Mouse (Mus musculus) effector memory CD4-positive, alpha-beta T cell, adult 7 months (primary cell): Measurements from ENCODE around the gene Gm49425. TPM values are rescaled to one million over a fixed set of nuclear protein-coding genes. Genes with fewer than 3 reads are reported as not detected.

Experiments used
- polyA plus RNA-seq: library from polyadenylated mRNA; unstranded; fragments of 100-300 nt; shearing (Covaris generic); gene quantifications from one replicate; pipeline ENCODE4 v1.2.1, GENCODE M21; 2017

Gene Gm49425
- not detected for polyA plus RNA-seq

DNA sequence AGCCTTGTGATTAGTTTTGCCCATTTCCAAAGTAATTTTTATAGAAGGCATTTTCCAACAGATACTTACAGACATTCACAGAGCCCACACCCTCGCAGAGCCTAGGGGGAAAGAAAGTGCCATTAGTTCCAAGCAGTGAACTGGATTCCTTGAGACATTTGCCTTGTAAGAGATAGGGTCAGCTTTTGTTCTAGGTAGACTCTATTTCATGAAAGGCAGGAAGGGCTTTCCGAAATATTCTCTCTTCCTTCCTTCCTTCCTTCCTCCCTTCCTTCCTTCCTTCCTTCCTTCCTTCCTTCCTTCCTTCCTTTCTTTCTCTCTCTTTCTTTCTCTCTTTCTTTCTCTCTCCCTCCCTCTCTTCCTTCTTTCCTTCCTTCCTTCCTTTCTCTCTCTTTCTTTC, at the start of gene Gm49425:
Gene Gm49425 (minus strand): TSS at position 101 of the 400 bp plus-strand sequence.

DNA sequence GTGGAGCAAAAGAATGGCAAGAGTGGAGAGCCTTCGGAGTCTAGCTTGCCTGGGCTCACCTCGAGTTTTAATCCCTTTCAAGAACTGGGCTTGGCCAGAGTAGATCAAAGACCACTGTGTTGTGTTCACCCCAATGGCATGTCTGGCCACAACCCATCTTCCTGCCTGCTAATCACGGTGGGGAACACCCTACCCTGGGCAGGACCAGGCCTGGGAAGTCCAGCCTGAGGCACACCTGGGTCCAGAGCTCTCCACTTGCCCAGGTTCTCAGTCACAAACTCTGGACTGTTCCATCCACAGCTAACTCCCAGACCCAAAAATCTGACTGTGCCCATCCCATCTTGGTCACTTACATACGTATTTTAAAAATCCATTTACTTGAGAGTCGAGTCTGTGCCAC, 45.8 kb upstream of the Gm49425 start, which contains the start of gene Krt90:
Gene Krt90 (minus strand): TSS at position 101 of the 400 bp plus-strand sequence.

DNA sequence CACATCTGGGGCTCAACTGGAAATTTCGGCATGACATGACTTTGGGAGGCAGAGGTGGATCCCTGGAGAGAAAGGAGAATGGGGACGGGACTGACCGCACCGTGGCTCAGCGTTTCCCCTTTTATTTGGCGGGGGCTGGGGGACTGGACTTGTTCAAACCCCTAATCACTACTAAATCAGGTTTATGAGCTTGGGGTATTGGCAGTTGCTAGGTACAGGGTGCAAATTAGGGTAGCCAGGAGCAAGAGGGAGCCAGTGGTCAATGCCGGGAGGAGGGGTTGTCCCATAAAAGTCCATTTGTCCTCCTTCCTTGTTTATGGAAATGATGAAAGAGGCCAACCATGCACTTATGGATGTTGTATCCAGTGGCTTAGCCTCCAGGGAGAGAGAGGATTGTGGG, 33.5 kb upstream of the Gm49425 start, which contains the start of gene Krt82:
Gene Krt82 (minus strand): TSS at position 101 of the 400 bp plus-strand sequence.

DNA sequence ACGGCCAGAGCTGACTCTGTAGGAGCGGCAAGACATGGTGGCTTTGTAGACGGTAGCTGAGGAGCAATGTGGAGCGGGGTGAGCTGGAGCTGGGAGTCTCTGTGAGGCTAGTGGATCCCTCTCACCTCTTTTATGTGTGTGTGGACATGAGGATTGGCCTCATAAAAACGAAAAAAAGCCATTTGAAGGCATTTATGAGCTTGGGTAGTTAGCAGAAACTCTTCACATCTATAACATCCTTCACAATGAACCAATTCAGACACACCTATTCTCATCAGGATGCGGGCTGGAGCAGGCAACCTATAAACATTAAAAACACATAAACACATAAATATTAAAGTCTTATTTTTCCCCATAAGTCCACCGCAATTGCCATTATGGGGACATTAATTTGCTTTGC, 15.7 kb upstream of the Gm49425 start, which contains the start of gene Krt84:
Gene Krt84 (minus strand): TSS at position 101 of the 400 bp plus-strand sequence.

DNA sequence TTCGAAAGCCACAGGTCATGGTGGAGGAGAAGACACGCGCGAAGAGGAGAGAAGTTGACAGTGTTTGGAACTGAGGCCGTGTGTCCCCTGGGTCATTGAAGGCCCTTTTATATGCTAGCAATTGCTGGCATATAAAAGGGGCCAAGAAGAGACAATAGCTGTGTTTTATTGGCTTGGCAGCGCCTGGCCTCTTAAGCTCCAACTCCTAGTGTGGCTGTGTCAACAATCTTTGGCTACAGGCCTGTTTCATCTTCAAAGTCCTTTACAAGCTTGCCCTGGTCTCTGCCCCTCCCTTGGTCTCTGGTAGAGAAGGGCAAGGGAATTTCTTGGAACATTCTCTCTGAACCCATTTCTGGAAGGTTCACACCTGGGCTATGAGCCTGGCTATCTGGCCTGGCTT, 25.6 kb downstream of the Gm49425 start, which contains the start of gene Krt83:
Gene Krt83 (minus strand): TSS at position 82 of the 400 bp plus-strand sequence.

DNA sequence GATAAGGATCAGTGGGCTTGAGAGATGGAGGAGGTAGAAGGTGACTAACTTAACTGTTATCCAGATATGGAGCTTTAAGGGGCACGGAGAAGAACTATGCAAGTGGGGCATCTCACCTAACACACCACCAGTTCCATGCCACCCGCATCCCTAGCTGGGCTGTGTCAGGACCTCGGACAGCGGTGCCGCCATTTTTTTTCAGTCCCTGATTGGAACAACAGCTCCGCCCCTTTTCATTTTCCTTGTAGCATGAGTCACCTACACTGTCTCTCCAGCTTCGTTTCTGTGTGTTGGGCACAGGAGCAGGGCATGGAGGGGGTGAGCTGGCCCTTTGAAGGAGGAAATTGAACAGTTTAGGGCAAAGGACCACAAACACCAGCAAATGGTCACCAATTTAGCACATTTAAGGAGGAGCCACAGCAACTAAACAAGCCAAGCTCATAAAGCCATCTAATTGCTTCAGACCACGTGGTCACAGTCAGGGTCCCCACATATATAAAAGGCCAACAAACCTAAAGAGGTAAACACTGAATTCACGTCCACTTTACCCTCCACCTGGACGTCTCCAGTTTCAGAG, 44.0 kb downstream of the Gm49425 start, which contains the start of gene Krt86:
Gene Krt86 (plus strand): TSS at position 527 of the 577 bp plus-strand sequence.

Other genes starting within 250 kb of the Gm49425 start
- 99.9 TPM for gene Atg101, start 233.0 kb downstream of the Gm49425 start, polyA plus RNA-seq
- not detected for gene 6030408B16Rik, start 224.0 kb downstream of the Gm49425 start, polyA plus RNA-seq
- 0.46 TPM for gene Krt80, start 147.1 kb downstream of the Gm49425 start, polyA plus RNA-seq
- 0.21 TPM for gene Krt7, start 106.2 kb downstream of the Gm49425 start, polyA plus RNA-seq
- not detected for gene Krt87, start 78.5 kb downstream of the Gm49425 start, polyA plus RNA-seq
- gene Krt88, start 69.5 kb downstream of the Gm49425 start, polyA plus RNA-seq: not detected
- gene Krt81, start 53.5 kb downstream of the Gm49425 start, polyA plus RNA-seq: not detected
- not detected for gene Krt86, start 43.8 kb downstream of the Gm49425 start, polyA plus RNA-seq
- 21.6 TPM for gene Krt83, start 25.7 kb downstream of the Gm49425 start, polyA plus RNA-seq
- gene Krt84, start 15.6 kb upstream of the Gm49425 start, polyA plus RNA-seq: not detected
- not detected for gene Krt82, start 33.4 kb upstream of the Gm49425 start, polyA plus RNA-seq
- gene Krt90, start 45.7 kb upstream of the Gm49425 start, polyA plus RNA-seq: not detected
- 0.61 TPM for gene Krt75, start 56.6 kb upstream of the Gm49425 start, polyA plus RNA-seq
- gene Gm5414, start 110.9 kb upstream of the Gm49425 start, polyA plus RNA-seq: not detected
- not detected for gene Gm5478, start 130.1 kb upstream of the Gm49425 start, polyA plus RNA-seq
- not detected for gene Krt6b, start 163.0 kb upstream of the Gm49425 start, polyA plus RNA-seq
- gene Krt6a, start 177.0 kb upstream of the Gm49425 start, polyA plus RNA-seq: not detected
- gene Krt5, start 195.6 kb upstream of the Gm49425 start, polyA plus RNA-seq: not detected
- gene Krt71, start 225.8 kb upstream of the Gm49425 start, polyA plus RNA-seq: not detected